Mouse (Mus musculus) hindbrain, embryonic 13.5 days (tissue): Measurements from ENCODE around the gene Gprc5c. TPM values are rescaled to one million over a fixed set of nuclear protein-coding genes. Genes with fewer than 3 reads are reported as not detected.

Experiments used
- ATAC-seq: fragments of 200-750 bp; cut with Nextera tagmentation; 2 replicates; pipeline ENCODE4 v1.8.0; 2017; ENCODE audit warnings: moderate TSS enrichment; ENCODE audit not compliant: low FRiP score
- H3K27ac ChIP-seq: fragments of 300-500 bp; sonication (generic); 2 replicates; pipeline ENCODE4 v1.5.1; 2015; ENCODE audit warnings: inconsistent platforms, mild to moderate bottlenecking, moderate library complexity
- H3K27me3 ChIP-seq: fragments of 300-500 bp; sonication (generic); 2 replicates; pipeline ENCODE4 v1.6.1; 2015; ENCODE audit warnings: mild to moderate bottlenecking, inconsistent platforms
- H3K36me3 ChIP-seq: fragments of 300-500 bp; sonication (generic); 2 replicates; pipeline ENCODE4 v1.6.1; 2015; ENCODE audit warnings: mild to moderate bottlenecking, inconsistent platforms
- H3K4me1 ChIP-seq: fragments of 300-500 bp; sonication (generic); replicated peaks from 2 replicates; pipeline ENCODE4 v1.6.1; 2015; ENCODE audit warnings: inconsistent platforms
- H3K4me2 ChIP-seq: fragments of 300-500 bp; sonication (generic); 2 replicates; pipeline ENCODE4 v1.6.1; 2015; ENCODE audit warnings: inconsistent platforms, mild to moderate bottlenecking, moderate library complexity
- H3K4me3 ChIP-seq: fragments of 300-500 bp; sonication (generic); 2 replicates; pipeline ENCODE4 v1.5.1; 2015; ENCODE audit warnings: mild to moderate bottlenecking, inconsistent platforms
- H3K9ac ChIP-seq: fragments of 300-500 bp; sonication (generic); 2 replicates; pipeline ENCODE4 v1.6.1; 2015; ENCODE audit warnings: mild to moderate bottlenecking, inconsistent platforms
- H3K9me3 ChIP-seq: fragments of 300-500 bp; sonication (generic); 2 replicates; pipeline ENCODE4 v1.6.1; 2016; ENCODE audit warnings: inconsistent platforms
- WGBS: fragments of 180-500 bp; shearing (Covaris S2); methylation state at CpG from one replicate; pipeline ENCODE4 v1.1.7; 2015; 5-methylcytosine and 5-hydroxymethylcytosine counted together
- polyA plus RNA-seq: library from polyadenylated mRNA; unstranded; fragments of >200 nt; fragmentation: Nextera tagmentation; extraction: Ambion mirVana; gene quantifications from 2 replicates; pipeline ENCODE4 v1.2.1, GENCODE M21; 2015

The Gprc5c gene
- 9.9 and 11.9 TPM in 2 replicates for polyA plus RNA-seq

DNA sequence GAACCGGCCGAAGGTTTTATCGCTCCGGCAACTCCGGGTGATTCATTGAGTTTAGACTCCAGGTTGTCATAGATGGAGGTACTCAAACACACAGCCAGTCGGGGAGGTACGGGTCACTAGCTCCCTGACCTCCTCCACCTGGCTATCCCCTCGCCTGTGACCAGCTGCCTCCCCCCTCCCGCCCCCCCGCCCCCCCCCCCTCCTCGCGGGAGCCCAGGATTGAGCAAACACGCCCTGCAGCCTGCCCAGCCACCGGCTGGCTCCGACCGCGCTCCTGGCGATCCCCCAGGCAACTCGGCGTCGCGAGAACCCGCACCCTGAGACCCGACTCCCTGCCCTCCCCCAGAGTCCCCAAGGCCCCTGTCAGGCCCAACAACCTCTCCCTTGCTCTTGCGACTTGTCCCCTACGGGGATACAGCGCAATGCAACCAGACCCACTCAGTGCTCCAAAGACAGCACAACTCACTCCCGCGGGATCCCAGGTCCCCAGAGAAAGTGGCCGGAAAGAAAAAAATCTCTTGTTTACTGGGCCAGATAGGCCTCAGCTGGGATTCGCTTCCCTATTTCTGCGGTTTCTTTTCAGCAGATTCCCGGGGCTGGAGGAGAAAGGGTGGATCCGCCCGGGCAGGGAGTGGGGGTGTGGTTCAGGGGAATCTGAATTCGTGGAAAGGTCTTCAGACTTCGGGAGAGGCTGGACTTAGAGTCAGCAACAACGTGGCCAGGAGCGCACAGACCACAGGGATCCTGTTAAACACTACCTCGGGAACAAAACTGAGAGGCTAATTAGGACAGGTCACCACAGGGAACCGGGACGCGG, at the start of gene Gprc5c:
TSS of gene Gprc5c (plus strand) at position 701 of the 817 bp plus-strand sequence.
- WGBS: under 1% methylated on average over 38 of the region's 43 CpGs
- H3K9ac ChIP-seq: peak within 1 kb of the TSS; percentile 75
- peak within 1 kb of the TSS; percentile 61 for H3K4me3 ChIP-seq
- ATAC-seq: no peak
- peaks cover 75% of the 10 kb centered on the region for H3K27me3 ChIP-seq
- H3K9me3 ChIP-seq: no peaks in the 10 kb centered on the region
- H3K4me1 ChIP-seq: peaks cover 45% of the 10 kb centered on the region
- no peaks in the 10 kb centered on the region for H3K36me3 ChIP-seq
- peak within 1 kb of the TSS; percentile 73 for H3K27ac ChIP-seq
- H3K4me2 ChIP-seq: peak within 1 kb of the TSS; percentile 98

DNA sequence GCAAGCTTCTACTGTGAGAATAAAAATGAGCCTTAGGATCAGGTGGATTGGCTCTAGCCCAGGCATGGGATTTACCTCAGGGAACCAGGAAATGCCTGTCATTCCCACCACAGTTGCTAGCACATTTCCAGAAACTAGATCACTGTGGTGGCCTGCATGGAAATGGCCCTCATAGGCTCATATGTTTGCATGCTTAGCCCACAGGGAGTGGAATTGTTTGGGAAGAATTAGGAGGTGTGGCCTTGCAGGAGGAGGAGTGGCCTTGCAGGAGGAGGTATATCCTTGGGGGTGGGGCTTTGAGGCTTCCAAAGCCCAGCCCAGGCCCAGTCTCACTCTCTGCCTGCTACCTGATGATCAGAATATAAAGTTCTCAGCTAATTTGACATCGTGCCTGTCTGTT, 49.0 kb upstream of the Gprc5c start:
- H3K4me2 ChIP-seq: no peak overlapping the region
- no peaks in the 10 kb centered on the region for H3K9me3 ChIP-seq
- H3K27ac ChIP-seq: no peak overlapping the region
- no peaks in the 10 kb centered on the region for H3K36me3 ChIP-seq
- no peak for ATAC-seq
- H3K9ac ChIP-seq: no peak overlapping the region
- H3K4me3 ChIP-seq: no peak overlapping the region
- peaks cover 34% of the 10 kb centered on the region for H3K4me1 ChIP-seq
- WGBS: 100% methylated on average over 1 of the region's 1 CpGs
- no peaks in the 10 kb centered on the region for H3K27me3 ChIP-seq

GRCm38 (mm10) chr11:114802540-114803267, 48.2 kb upstream of the Gprc5c start:
- no peak for ATAC-seq

GRCm38 (mm10) chr11:114803990-114804389, 47.0 kb upstream of the Gprc5c start:
- no peak for ATAC-seq
- H3K36me3 ChIP-seq: no peaks in the 10 kb centered on the region
- no peak overlapping the region for H3K9ac ChIP-seq
- no peaks in the 10 kb centered on the region for H3K9me3 ChIP-seq
- WGBS: 12% methylated on average over 8 of the region's 8 CpGs
- H3K27me3 ChIP-seq: no peaks in the 10 kb centered on the region
- no peak overlapping the region for H3K4me3 ChIP-seq
- H3K4me2 ChIP-seq: no peak overlapping the region
- H3K27ac ChIP-seq: no peak overlapping the region
- peaks cover 46% of the 10 kb centered on the region for H3K4me1 ChIP-seq

More at GRCm38 (mm10) chr11:114802540-114803267, 48.2 kb upstream of the Gprc5c start:
- H3K9ac ChIP-seq: peak overlapping the region; percentile 39; the same call in 1 of the 2 replicates
- H3K4me3 ChIP-seq: no peak overlapping the region
- H3K36me3 ChIP-seq: no peaks in the 10 kb centered on the region
- no peaks in the 10 kb centered on the region for H3K9me3 ChIP-seq
- peaks cover 39% of the 10 kb centered on the region for H3K4me1 ChIP-seq
- no peak overlapping the region for H3K27ac ChIP-seq
- 66% methylated on average over 15 of the region's 15 CpGs for WGBS
- no peaks in the 10 kb centered on the region for H3K27me3 ChIP-seq
- H3K4me2 ChIP-seq: no peak overlapping the region

DNA sequence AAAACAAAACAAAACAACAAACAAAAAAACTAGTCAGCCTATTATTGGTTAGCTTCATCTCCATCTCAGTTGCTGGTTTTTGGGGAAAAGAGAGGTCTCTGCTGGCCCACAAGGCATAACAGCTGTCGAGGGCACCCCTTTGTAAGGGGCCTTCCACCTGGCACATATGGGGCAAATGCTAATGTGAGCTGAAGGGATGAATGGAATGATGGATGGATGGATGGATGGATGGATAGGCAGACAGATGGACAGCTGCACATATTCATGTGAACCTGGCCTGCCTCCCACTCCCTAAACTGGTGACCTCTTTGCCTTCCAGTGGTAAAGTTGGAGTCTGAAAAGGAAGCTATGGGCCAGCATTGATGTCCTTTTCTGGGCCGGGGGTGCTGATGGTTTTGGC, 43.9 kb upstream of the Gprc5c start:
- Histone ChIP-seq H3K4me2 (no peak overlapping the region), H3K36me3 (no peaks in the 10 kb centered on the region), H3K4me1 (peaks cover 46% of the 10 kb centered on the region), H3K27ac (peak overlapping the region; percentile 30; the same call in 1 of the 2 replicates), H3K27me3 (no peaks in the 10 kb centered on the region), H3K9me3 (no peaks in the 10 kb centered on the region), H3K9ac (no peak overlapping the region), H3K4me3 (no peak overlapping the region)
- ATAC-seq: no peak
- WGBS: 17% methylated on average over 2 of the region's 2 CpGs

DNA sequence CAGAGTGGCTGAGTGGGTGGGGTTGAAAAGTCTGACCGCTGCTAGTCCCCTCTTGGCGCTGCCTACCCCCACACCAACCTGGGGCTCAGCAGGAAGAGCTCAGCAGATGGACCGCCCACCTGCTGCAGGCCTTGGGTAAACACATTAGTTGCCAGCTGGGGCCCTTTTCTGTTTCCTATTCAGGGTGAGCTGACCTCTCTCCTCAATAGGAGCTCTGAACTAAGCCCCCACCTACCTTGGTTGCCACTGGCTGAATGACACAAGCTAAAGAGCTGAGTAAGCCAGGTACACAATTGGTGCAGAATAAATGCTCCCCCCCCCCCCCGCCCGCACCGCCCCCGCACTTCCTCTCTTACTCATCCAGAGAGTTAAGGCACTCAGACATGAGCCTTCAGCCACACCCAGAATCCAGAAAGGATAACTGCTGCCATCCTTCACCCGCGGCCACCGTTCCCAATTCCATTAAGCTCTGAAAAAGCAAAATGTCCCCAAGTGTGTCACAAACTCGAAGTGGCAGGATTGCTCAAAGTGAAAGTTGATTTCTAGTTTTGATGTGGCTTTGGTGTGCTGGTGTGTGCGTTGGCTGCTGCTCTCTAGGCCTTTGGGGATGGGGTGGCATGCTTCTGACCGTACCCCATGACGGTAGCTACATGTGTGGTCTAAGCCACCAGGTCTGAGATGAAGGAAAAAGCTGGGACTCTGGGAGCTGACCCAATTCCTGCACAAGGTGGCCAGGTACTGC, 43.1 kb upstream of the Gprc5c start:
- Histone ChIP-seq H3K4me1 (peaks cover 41% of the 10 kb centered on the region), H3K4me3 (no peak overlapping the region), H3K9ac (no peak overlapping the region), H3K9me3 (no peaks in the 10 kb centered on the region), H3K36me3 (no peaks in the 10 kb centered on the region), H3K4me2 (no peak overlapping the region), H3K27me3 (no peaks in the 10 kb centered on the region), H3K27ac (peak overlapping the region; percentile 30)
- 22% methylated on average over 14 of the region's 14 CpGs for WGBS
- ATAC-seq: no peak

- Histone ChIP-seq H3K27ac (no peak overlapping the region), H3K4me2 (no peak overlapping the region), H3K4me3 (no peak overlapping the region), H3K9ac (no peak overlapping the region), H3K27me3 (no peaks in the 10 kb centered on the region), H3K4me1 (peaks cover 30% of the 10 kb centered on the region), H3K9me3 (no peaks in the 10 kb centered on the region), H3K36me3 (no peaks in the 10 kb centered on the region)
- no peak for ATAC-seq
- 87% methylated on average over 1 of the region's 1 CpGs for WGBS
These were observed 41.6 kb upstream of the Gprc5c start for GRCm38 (mm10) chr11:114809371-114809770.

DNA sequence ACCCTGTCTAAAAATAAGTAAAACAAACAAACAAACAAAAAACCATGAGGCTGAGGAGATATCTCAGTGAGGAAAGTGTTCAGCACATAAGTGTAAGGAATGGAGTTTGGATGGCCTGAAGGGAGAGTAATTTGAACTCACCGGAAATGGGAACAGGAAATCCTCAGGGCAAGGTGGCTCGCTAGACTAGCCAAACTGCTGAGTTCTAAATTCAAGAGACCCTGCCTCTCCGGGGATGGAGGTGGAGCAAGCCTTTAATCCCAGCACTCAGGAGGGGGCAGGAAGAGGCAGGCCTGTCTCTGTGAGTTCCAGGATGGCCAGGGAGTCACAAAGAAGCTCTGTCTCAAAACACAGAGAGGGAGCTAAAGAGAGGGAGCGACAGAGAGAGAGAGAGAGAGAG, 40.6 kb upstream of the Gprc5c start:
- ATAC-seq: no peak

GRCm38 (mm10) chr11:114812731-114813240, 38.2 kb upstream of the Gprc5c start:
- Histone ChIP-seq H3K9me3 (no peaks in the 10 kb centered on the region), H3K36me3 (no peaks in the 10 kb centered on the region), H3K4me3 (no peak overlapping the region), H3K4me2 (no peak overlapping the region), H3K9ac (0 out of 2 replicates have a peak overlapping the region, but pooled peaks have one; percentile 19), H3K4me1 (peaks cover 10% of the 10 kb centered on the region; the same call in 1 of the 2 replicates), H3K27me3 (0 out of 2 replicates have a peak, but pooled peaks cover 5% of the 10 kb centered on the region), H3K27ac (no peak overlapping the region)
- ATAC-seq: peak; percentile 17; the same call in 1 of the 2 replicates
- 8% methylated on average over 6 of the region's 6 CpGs for WGBS

More for the DNA sequence above, 40.6 kb upstream of the Gprc5c start:
- H3K4me3 ChIP-seq: no peak overlapping the region
- no peaks in the 10 kb centered on the region for H3K9me3 ChIP-seq
- H3K4me1 ChIP-seq: peaks cover 28% of the 10 kb centered on the region
- no peak overlapping the region for H3K27ac ChIP-seq
- no peaks in the 10 kb centered on the region for H3K27me3 ChIP-seq
- no peaks in the 10 kb centered on the region for H3K36me3 ChIP-seq
- no peak overlapping the region for H3K9ac ChIP-seq
- 25% methylated on average over 4 of the region's 4 CpGs for WGBS
- no peak overlapping the region for H3K4me2 ChIP-seq

GRCm38 (mm10) chr11:114814873-114815592, 35.9 kb upstream of the Gprc5c start:
- Histone ChIP-seq H3K4me1 (peaks cover 17% of the 10 kb centered on the region; the same call in 1 of the 2 replicates), H3K27ac (no peak overlapping the region), H3K9me3 (no peaks in the 10 kb centered on the region), H3K4me2 (no peak overlapping the region), H3K9ac (no peak overlapping the region), H3K4me3 (no peak overlapping the region), H3K36me3 (no peaks in the 10 kb centered on the region), H3K27me3 (0 out of 2 replicates have a peak, but pooled peaks cover 5% of the 10 kb centered on the region)
- WGBS: 83% methylated on average over 11 of the region's 11 CpGs
- no peak for ATAC-seq

- Histone ChIP-seq H3K36me3 (no peaks in the 10 kb centered on the region), H3K4me2 (no peak overlapping the region), H3K9me3 (no peaks in the 10 kb centered on the region), H3K27me3 (0 out of 2 replicates have a peak, but pooled peaks cover 5% of the 10 kb centered on the region), H3K9ac (no peak overlapping the region), H3K4me1 (peaks cover 17% of the 10 kb centered on the region; the same call in 1 of the 2 replicates), H3K4me3 (no peak overlapping the region), H3K27ac (no peak overlapping the region)
- ATAC-seq: no peak
- 94% methylated on average over 4 of the region's 4 CpGs for WGBS
These were observed 34.0 kb upstream of the Gprc5c start for GRCm38 (mm10) chr11:114816934-114817333.
